Mouse (Mus musculus): Measurements from ENCODE around the gene Thap11.

DNA sequence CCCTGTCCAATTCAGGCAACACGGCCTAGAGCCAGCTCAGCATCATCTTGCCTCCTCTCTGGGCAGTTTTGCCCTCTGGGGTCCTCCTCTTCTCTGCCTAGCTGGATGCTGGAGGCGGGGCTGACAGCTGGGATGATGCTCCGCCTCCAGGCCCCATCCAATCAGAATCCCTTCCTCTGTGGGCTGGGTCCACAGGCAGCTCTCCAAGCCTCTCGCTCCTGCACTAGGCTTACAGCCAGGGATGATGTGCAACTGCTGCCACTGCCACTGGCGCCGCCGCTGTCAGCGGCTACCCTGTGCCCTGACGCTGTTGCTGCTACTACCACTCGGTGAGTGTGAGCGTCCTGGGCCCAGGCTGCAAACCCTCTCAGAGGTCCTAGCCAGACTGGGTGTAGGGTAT lies 38.4 kb downstream of the Thap11 start, which contains the start of gene Nrn1l:
- no peak for TF ChIP-seq CTCF (IDR thresholded peaks at IDR 0.05; ENCODE audit: borderline replicate concordance, insufficient read depth, low read length)
- TF ChIP-seq POLR2A (IDR thresholded peaks at IDR 0.05; ENCODE audit: low read depth, low read length), result no peak
